Mouse (Mus musculus) CH12.LX (cell line): ENCODE data around the gene Fxyd1. TPM values are rescaled to one million over a fixed set of nuclear protein-coding genes. Genes with fewer than 3 reads are reported as not detected.

Experiments
- DNase-seq: peaks from one replicate; pipeline ENCODE4 v3.0.0-alpha.2; 2013; ENCODE audit errors: extremely low read depth
- H3K27ac ChIP-seq: 2 replicates; pipeline ENCODE4 v1.5.1; 2012; ENCODE audit warnings: low read depth, mild to moderate bottlenecking, control low read depth, moderate library complexity; ENCODE audit not compliant: insufficient read depth
- H3K27me3 ChIP-seq: replicated peaks from 2 replicates; pipeline ENCODE3; 2012; ENCODE audit warnings: inconsistent platforms
- H3K36me3 ChIP-seq, 2 experiments: replicated peaks in 1 of 2; 2 replicates each; pipeline versions ENCODE3 to v1.6.1; 2012; ENCODE audit warnings: inconsistent platforms in 1 of 2, low read length in 1 of 2, mild to moderate bottlenecking in 1 of 2, mixed read lengths in 1 of 2, moderate library complexity in 1 of 2; ENCODE audit not compliant: control insufficient read depth in 1 of 2, insufficient read depth in 1 of 2
- H3K4me1 ChIP-seq, 2 experiments: 2 replicates each; pipeline ENCODE4 v1.6.1; 2012; ENCODE audit warnings: inconsistent platforms in 1 of 2, moderate library complexity in 1 of 2; ENCODE audit not compliant: insufficient read depth in 2 of 2, control insufficient read depth in 1 of 2
- H3K4me2 ChIP-seq: 2 replicates; pipeline ENCODE4 v1.6.1; 2012; ENCODE audit warnings: low read depth, mild to moderate bottlenecking, control low read depth; ENCODE audit not compliant: poor library complexity, insufficient read depth, severe bottlenecking
- H3K4me3 ChIP-seq, 3 experiments: fragments of 150-350 bp in 1 of 3; sonication (generic) in 1 of 3; replicated peaks in 1 of 3; 2 replicates each; pipeline versions ENCODE3 to v1.5.1; 2011 to 2012; ENCODE audit warnings: low read depth in 2 of 3, low read length in 2 of 3, mild to moderate bottlenecking in 2 of 3, moderate library complexity in 2 of 3, control low read depth in 1 of 3, improper control_type of control experiment in 1 of 3, inconsistent platforms in 1 of 3, mixed read lengths in 1 of 3; ENCODE audit not compliant: poor library complexity in 1 of 3
- H3K79me2 ChIP-seq: replicated peaks from 2 replicates; pipeline ENCODE4 v1.6.1; 2012; ENCODE audit warnings: mild to moderate bottlenecking, moderate library complexity; ENCODE audit not compliant: control insufficient read depth, poor library complexity, insufficient read depth, severe bottlenecking; ENCODE audit errors: extremely low read depth
- H3K9ac ChIP-seq: 2 replicates; pipeline ENCODE4 v1.6.1; 2012; ENCODE audit warnings: low read depth, mild to moderate bottlenecking, control low read depth, moderate library complexity; ENCODE audit not compliant: insufficient read depth
- H3K9me3 ChIP-seq: replicated peaks from 2 replicates; pipeline ENCODE3; 2012; ENCODE audit warnings: low read length, inconsistent platforms, mixed read lengths
- BHLHE40 ChIP-seq: IDR thresholded peaks from 2 replicates; pipeline ENCODE4 v1.6.1; 2011; ENCODE audit warnings: mild to moderate bottlenecking, low read depth, low read length, improper control_type of control experiment
- CHD1 ChIP-seq: IDR thresholded peaks from 2 replicates; pipeline ENCODE4 v1.6.1; 2012; ENCODE audit warnings: low read depth, low read length, improper control_type of control experiment, inconsistent platforms
- CHD2 ChIP-seq: IDR thresholded peaks from 2 replicates; pipeline ENCODE4 v1.6.1; 2011; ENCODE audit warnings: low read length, improper control_type of control experiment
- CTCF ChIP-seq, 2 experiments: IDR thresholded peaks in 1 of 2; conservative IDR thresholded peaks in 1 of 2; 2 replicates each; pipeline ENCODE4 v1.5.1; 2011 to 2012; ENCODE audit warnings: low read depth in 2 of 2, low read length in 2 of 2, improper control_type of control experiment in 1 of 2, inconsistent platforms in 1 of 2, mild to moderate bottlenecking in 1 of 2, moderate library complexity in 1 of 2
- E2F4 ChIP-seq: IDR thresholded peaks from 2 replicates; pipeline ENCODE4 v1.6.1; 2011; ENCODE audit warnings: low read depth, low read length, improper control_type of control experiment; ENCODE audit not compliant: insufficient replicate concordance
- EP300 ChIP-seq: IDR thresholded peaks from 2 replicates; pipeline ENCODE4 v1.6.1; 2011; ENCODE audit warnings: low read length, improper control_type of control experiment
- ETS1 ChIP-seq: conservative IDR thresholded peaks from 2 replicates; pipeline ENCODE4 v1.6.1; 2012; ENCODE audit warnings: low read depth, mild to moderate bottlenecking, inconsistent platforms, low read length, improper control_type of control experiment, moderate library complexity
- GABPA ChIP-seq: IDR thresholded peaks from 2 replicates; pipeline ENCODE4 v1.6.1; 2012; ENCODE audit warnings: low read depth, low read length, improper control_type of control experiment, inconsistent platforms; ENCODE audit not compliant: insufficient replicate concordance
- IRF4 ChIP-seq: IDR thresholded peaks from 2 replicates; pipeline ENCODE4 v1.6.1; 2014; ENCODE audit warnings: low read depth, mild to moderate bottlenecking, inconsistent platforms, low read length, improper control_type of control experiment
- JUN ChIP-seq: IDR thresholded peaks from 2 replicates; pipeline ENCODE4 v1.6.1; 2011; ENCODE audit warnings: low read depth, mild to moderate bottlenecking, low read length, improper control_type of control experiment, moderate library complexity; ENCODE audit not compliant: insufficient read depth
- JUND ChIP-seq: conservative IDR thresholded peaks from 2 replicates; pipeline ENCODE4 v1.6.1; 2011; ENCODE audit warnings: low read depth, low read length, improper control_type of control experiment
- KAT2A ChIP-seq: IDR thresholded peaks from 2 replicates; pipeline ENCODE4 v1.6.1; 2012; ENCODE audit warnings: low read length, improper control_type of control experiment, inconsistent platforms; ENCODE audit not compliant: insufficient replicate concordance
- MAFK ChIP-seq: IDR thresholded peaks from 2 replicates; pipeline ENCODE4 v1.6.1; 2011; ENCODE audit warnings: low read length, improper control_type of control experiment; ENCODE audit not compliant: insufficient replicate concordance
- MAX ChIP-seq: IDR thresholded peaks from 2 replicates; pipeline ENCODE4 v1.6.1; 2011; ENCODE audit warnings: low read length, improper control_type of control experiment
- MAZ ChIP-seq: IDR thresholded peaks from 2 replicates; pipeline ENCODE4 v1.6.1; 2012; ENCODE audit warnings: low read depth, mild to moderate bottlenecking, inconsistent platforms, low read length, improper control_type of control experiment, moderate library complexity
- MEF2A ChIP-seq: IDR thresholded peaks from 2 replicates; pipeline ENCODE4 v1.6.1; 2014; ENCODE audit warnings: low read depth, mild to moderate bottlenecking, inconsistent platforms, low read length, improper control_type of control experiment, borderline replicate concordance
- MXI1 ChIP-seq: IDR thresholded peaks from 2 replicates; pipeline ENCODE4 v1.6.1; 2011; ENCODE audit warnings: mild to moderate bottlenecking, low read depth, low read length, improper control_type of control experiment
- MYC ChIP-seq: IDR thresholded peaks from 2 replicates; pipeline ENCODE4 v1.6.1; 2011; ENCODE audit warnings: low read depth, mild to moderate bottlenecking, improper control_type of control experiment, low read length
- PAX5 ChIP-seq: IDR thresholded peaks from 2 replicates; pipeline ENCODE4 v1.6.1; 2012; ENCODE audit warnings: low read length, inconsistent platforms, mixed read lengths
- POLR2A ChIP-seq: IDR thresholded peaks from 2 replicates; pipeline ENCODE4 v1.6.1; 2011; ENCODE audit warnings: low read depth, mild to moderate bottlenecking, improper control_type of control experiment, low read length
- POLR2AphosphoS2 ChIP-seq: IDR thresholded peaks from 2 replicates; pipeline ENCODE4 v1.6.1; 2011; ENCODE audit warnings: low read depth, low read length, improper control_type of control experiment
- RAD21 ChIP-seq: IDR thresholded peaks from 2 replicates; pipeline ENCODE4 v1.6.1; 2011; ENCODE audit warnings: low read depth, mild to moderate bottlenecking, low read length, improper control_type of control experiment, moderate library complexity
- RCOR1 ChIP-seq: conservative IDR thresholded peaks from 2 replicates; pipeline ENCODE4 v1.6.1; 2012; ENCODE audit warnings: low read depth, mild to moderate bottlenecking, inconsistent platforms, low read length, improper control_type of control experiment
- TBP ChIP-seq: conservative IDR thresholded peaks from 2 replicates; pipeline ENCODE4 v1.6.1; 2011; ENCODE audit warnings: low read depth, low read length, improper control_type of control experiment
- TCF12 ChIP-seq: IDR thresholded peaks from 2 replicates; pipeline ENCODE4 v1.6.1; 2014; ENCODE audit warnings: low read depth, mild to moderate bottlenecking, inconsistent platforms, low read length, improper control_type of control experiment
- USF2 ChIP-seq: conservative IDR thresholded peaks from 2 replicates; pipeline ENCODE4 v1.6.1; 2011; ENCODE audit warnings: low read depth, low read length, improper control_type of control experiment
- ZC3H11A ChIP-seq: IDR thresholded peaks from 2 replicates; pipeline ENCODE4 v1.6.1; 2012; ENCODE audit warnings: low read depth, mild to moderate bottlenecking, inconsistent platforms, low read length, improper control_type of control experiment
- ZKSCAN1 ChIP-seq: IDR thresholded peaks from 2 replicates; pipeline ENCODE4 v1.6.1; 2012; ENCODE audit warnings: low read depth, inconsistent platforms, low read length, improper control_type of control experiment, borderline replicate concordance
- ZMIZ1 ChIP-seq: IDR thresholded peaks from 2 replicates; pipeline ENCODE4 v1.6.1; 2012; ENCODE audit warnings: low read depth, mild to moderate bottlenecking, inconsistent platforms, low read length, improper control_type of control experiment
- ZNF384 ChIP-seq: IDR thresholded peaks from 2 replicates; pipeline ENCODE4 v1.6.1; 2012; ENCODE audit warnings: low read depth, low read length, improper control_type of control experiment, inconsistent platforms
- dilution Hi-C: fragments of 300-500 bp; cut with MboI; formaldehyde crosslinking; loops from 2 replicates; pipeline ENCODE4 v1.14.3; 2020; ENCODE audit warnings: low sequenced_read_pairs; ENCODE audit not compliant: extremely low pct_unique_long_range_greater_than_20kb, extremely low pct_ligation_motif_present
- in situ Hi-C: fragments of 300-500 bp; cut with MboI; formaldehyde crosslinking; loops from 3 replicates; pipeline ENCODE4 v1.14.3; 2019; ENCODE audit warnings: low sequenced_read_pairs, low pct_ligation_motif_present, low pct_unique_long_range_greater_than_20kb, mixed read lengths
- polyA plus RNA-seq: library from polyadenylated mRNA; unstranded; fragments of >175 nt; gene quantifications from 2 replicates; pipeline ENCODE4 v1.2.1, GENCODE M21; 2012; ENCODE audit warnings: low read depth; ENCODE audit not compliant: insufficient read length
- total RNA-seq, 2 experiments: library from RNA; depleted of rRNA; stranded (reverse); fragments of 300-350 nt in 1 of 2; fragments of >200 nt in 1 of 2; gene quantifications; 2 replicates each; pipeline ENCODE4 v1.2.3; 2012 to 2014

Fxyd1 gene
- total and polyA plus RNA-seq, 3 experiments, result not detected

DNA sequence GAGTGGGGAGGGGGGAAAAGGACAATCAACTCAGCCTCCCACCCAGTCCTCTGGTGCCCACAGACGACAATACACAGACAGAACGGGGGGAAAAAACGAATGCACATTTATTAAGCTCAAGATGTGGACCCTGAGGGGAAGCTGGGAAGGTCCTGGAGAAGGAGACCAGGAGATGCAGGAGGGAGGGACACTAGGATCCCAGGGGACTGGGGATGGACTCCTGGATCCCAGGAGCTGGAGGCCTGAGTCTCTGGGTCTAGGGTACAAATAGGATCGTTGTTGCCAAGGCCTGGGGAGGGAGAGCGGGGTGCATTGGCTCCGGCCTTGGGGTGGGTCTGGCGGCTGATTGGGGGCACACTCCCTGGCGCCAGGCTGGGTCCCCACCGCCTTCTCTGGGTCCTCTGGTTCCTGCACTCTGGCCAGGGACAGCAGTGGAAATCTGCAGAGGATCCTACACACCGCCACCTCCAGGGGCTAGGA is 14.5 kb downstream of the Fxyd1 start, which contains the start of gene Fxyd5:
TSS of gene Fxyd5 (minus strand) at position 51 of the 480 bp plus-strand sequence.
- Histone ChIP-seq H3K9me3 (no peaks in the 10 kb centered on the region), H3K4me2 (peak within 1 kb of the TSS; percentile 48), H3K79me2 (no peaks in the 10 kb centered on the region), H3K9ac (peak within 1 kb of the TSS; percentile 26), H3K27ac (no peak within 1 kb of the TSS), H3K4me1 (peaks cover 3 to 30% of the 10 kb centered on the region in 2 experiments), H3K4me3 (peak within 1 kb of the TSS; percentile 58 to 73 (median 71)), H3K27me3 (peaks cover 27% of the 10 kb centered on the region), H3K36me3 (peaks cover 0 to 20% of the 10 kb centered on the region in 2 experiments)
- DNase-seq, result no peak
- dilution Hi-C loops (no loop called here), in situ Hi-C loops (no loop called here)
- TF ChIP-seq MEF2A (no peak), CHD1 (no peak), RCOR1 (no peak), ZC3H11A (no peak), MYC (no peak), TCF12 (no peak), MXI1 (no peak), POLR2AphosphoS2 (no peak), MAZ (no peak), ZKSCAN1 (no peak), MAX (no peak), USF2 (no peak), MAFK (no peak), CHD2 (no peak), E2F4 (no peak), ETS1 (no peak), BHLHE40 (no peak), ZNF384 (no peak), PAX5 (no peak), CTCF (conservative IDR thresholded peaks at IDR 0.05 in 1 of 2, IDR thresholded peaks at IDR 0.05 in 1 of 2; ENCODE audit: low read depth in 2 of 2, low read length in 2 of 2) (no peak)

- Histone ChIP-seq H3K4me2 (peak overlapping the region; percentile 48), H3K27me3 (peaks cover 22% of the 10 kb centered on the region), H3K4me3 (peak overlapping the region; percentile 58 to 73 (median 71)), H3K27ac (no peak overlapping the region), H3K9me3 (no peaks in the 10 kb centered on the region), H3K36me3 (peaks cover 0 to 25% of the 10 kb centered on the region in 2 experiments), H3K79me2 (no peaks in the 10 kb centered on the region), H3K4me1 (peaks cover 3 to 36% of the 10 kb centered on the region in 2 experiments), H3K9ac (peak overlapping the region; percentile 26; the same call in 1 of the 2 replicates)
- DNase-seq, result peak; percentile 46
- in situ Hi-C loops, result no loop called here
- dilution Hi-C loops, result no loop called here
- TF ChIP-seq RAD21 (no peak), POLR2A (peak; percentile 60; the same call in 1 of the 2 replicates), MXI1 (peak; percentile 80), MAX (0 out of 2 replicates have a peak, but pooled peaks have one; percentile 15), ZKSCAN1 (no peak), JUN (no peak), JUND (no peak), EP300 (peak; percentile 34; the same call in 1 of the 2 replicates), E2F4 (no peak), CHD2 (no peak), POLR2AphosphoS2 (no peak), TCF12 (0 out of 2 replicates have a peak, but pooled peaks have one; percentile 11), GABPA (no peak), TBP (no peak), KAT2A (no peak), CTCF (conservative IDR thresholded peaks at IDR 0.05 in 1 of 2, IDR thresholded peaks at IDR 0.05 in 1 of 2; ENCODE audit: low read depth in 2 of 2, low read length in 2 of 2) (no peak), RCOR1 (no peak), MAFK (no peak), IRF4 (0 out of 2 replicates have a peak, but pooled peaks have one; percentile 36), MEF2A (peak; percentile 65; the same call in 1 of the 2 replicates), ZMIZ1 (peak; percentile 50; the same call in 1 of the 2 replicates)
Measured at GRCm38 (mm10) chr7:31041662-31042315, 15.2 kb downstream of the Fxyd1 start.
